Mouse (Mus musculus): ENCODE data around the gene Vma21-ps. TPM values are rescaled to one million over a fixed set of nuclear protein-coding genes. Genes with fewer than 3 reads are reported as not detected.
"Not testable (repeated sequence)": the region's sequence is repeated elsewhere in the genome, so short reads cannot be mapped to it uniquely, and the experiment has no call there.

Gene Vma21-ps
- polyA plus RNA-seq (2015; fragmentation: Nextera tagmentation; extraction: Ambion mirVana) = 0.52 and 1.5 TPM in 2 replicates

- H3K4me2 ChIP-seq; ATAC-seq (ENCODE audit: insufficient read depth); H3K36me3 ChIP-seq (replicated peaks); H3K4me1 ChIP-seq (replicated peaks); H3K9ac ChIP-seq; H3K4me3 ChIP-seq (replicated peaks); H3K27ac ChIP-seq (replicated peaks); H3K27me3 ChIP-seq; H3K9me3 ChIP-seq (replicated peaks): not testable (repeated sequence)
- WGBS (ENCODE audit: insufficient replicate concordance) = 83% methylated on average over 10 of the region's 10 CpGs
Measured at GRCm38 (mm10) chr4:52497144-52497543, at the start of gene Vma21-ps. TSS of gene Vma21-ps (minus strand) at chr4:52497244.

- H3K27ac ChIP-seq (replicated peaks) = no peak overlapping the region
- H3K4me2 ChIP-seq = no peak overlapping the region
- no peaks in the 10 kb centered on the region for H3K4me1 ChIP-seq (replicated peaks)
- WGBS (ENCODE audit: insufficient replicate concordance) = 66% methylated on average over 3 of the region's 3 CpGs
- H3K36me3 ChIP-seq (replicated peaks) = no peaks in the 10 kb centered on the region
- no peak overlapping the region for H3K4me3 ChIP-seq (replicated peaks)
- ATAC-seq (ENCODE audit: insufficient read depth) = no peak
- no peaks in the 10 kb centered on the region for H3K27me3 ChIP-seq
- no peak overlapping the region for H3K9ac ChIP-seq
- no peaks in the 10 kb centered on the region for H3K9me3 ChIP-seq (replicated peaks)
Measured at GRCm38 (mm10) chr4:52543001-52543400, 46.0 kb upstream of the Vma21-ps start.

- H3K36me3 ChIP-seq (replicated peaks) = no peaks in the 10 kb centered on the region
- no peak for ATAC-seq (ENCODE audit: insufficient read depth)
- H3K9me3 ChIP-seq (replicated peaks) = no peaks in the 10 kb centered on the region
- no peaks in the 10 kb centered on the region for H3K27me3 ChIP-seq
- no peak overlapping the region for H3K4me2 ChIP-seq
- no peak overlapping the region for H3K9ac ChIP-seq
- no peak overlapping the region for H3K27ac ChIP-seq (replicated peaks)
- no peak overlapping the region for H3K4me3 ChIP-seq (replicated peaks)
- H3K4me1 ChIP-seq (replicated peaks) = no peaks in the 10 kb centered on the region
- WGBS (ENCODE audit: insufficient replicate concordance) = 39% methylated on average over 2 of the region's 2 CpGs
Measured at GRCm38 (mm10) chr4:52530636-52531035, 33.6 kb upstream of the Vma21-ps start.

GRCm38 (mm10) chr4:52526464-52526863 is 29.4 kb upstream of the Vma21-ps start:
- 61% methylated on average over 5 of the region's 5 CpGs for WGBS (ENCODE audit: insufficient replicate concordance)
- Histone ChIP-seq H3K4me3 (replicated peaks) (no peak overlapping the region), H3K27ac (replicated peaks) (no peak overlapping the region), H3K27me3 (no peaks in the 10 kb centered on the region), H3K4me2 (no peak overlapping the region), H3K4me1 (replicated peaks) (no peaks in the 10 kb centered on the region), H3K36me3 (replicated peaks) (no peaks in the 10 kb centered on the region), H3K9me3 (replicated peaks) (no peaks in the 10 kb centered on the region), H3K9ac (no peak overlapping the region)
- no peak for ATAC-seq (ENCODE audit: insufficient read depth)

GRCm38 (mm10) chr4:52519301-52519700 is 22.3 kb upstream of the Vma21-ps start:
- no peak for ATAC-seq (ENCODE audit: insufficient read depth)
- Histone ChIP-seq H3K9me3 (replicated peaks) (no peaks in the 10 kb centered on the region), H3K9ac (no peak overlapping the region), H3K4me3 (replicated peaks) (no peak overlapping the region), H3K27ac (replicated peaks) (no peak overlapping the region), H3K36me3 (replicated peaks) (no peaks in the 10 kb centered on the region), H3K4me1 (replicated peaks) (no peaks in the 10 kb centered on the region), H3K4me2 (no peak overlapping the region), H3K27me3 (no peaks in the 10 kb centered on the region)
- WGBS (ENCODE audit: insufficient replicate concordance) = 54% methylated on average over 5 of the region's 5 CpGs

- no peaks in the 10 kb centered on the region for H3K9me3 ChIP-seq (replicated peaks)
- 22% methylated on average over 4 of the region's 4 CpGs for WGBS (ENCODE audit: insufficient replicate concordance)
- H3K4me3 ChIP-seq (replicated peaks) = no peak overlapping the region
- H3K27me3 ChIP-seq = no peaks in the 10 kb centered on the region
- no peak overlapping the region for H3K27ac ChIP-seq (replicated peaks)
- no peaks in the 10 kb centered on the region for H3K36me3 ChIP-seq (replicated peaks)
- H3K4me2 ChIP-seq = no peak overlapping the region
- ATAC-seq (ENCODE audit: insufficient read depth) = no peak
- no peak overlapping the region for H3K9ac ChIP-seq
- H3K4me1 ChIP-seq (replicated peaks) = no peaks in the 10 kb centered on the region
Measured at GRCm38 (mm10) chr4:52517580-52517979, 20.5 kb upstream of the Vma21-ps start.

GRCm38 (mm10) chr4:52487486-52487885 is 9.6 kb downstream of the Vma21-ps start:
- Histone ChIP-seq H3K4me1 (replicated peaks) (no peaks in the 10 kb centered on the region), H3K27ac (replicated peaks) (no peak overlapping the region), H3K36me3 (replicated peaks) (peaks cover 40% of the 10 kb centered on the region), H3K4me3 (replicated peaks) (no peak overlapping the region), H3K27me3 (no peaks in the 10 kb centered on the region), H3K4me2 (no peak overlapping the region), H3K9me3 (replicated peaks) (no peaks in the 10 kb centered on the region), H3K9ac (no peak overlapping the region)
- no peak for ATAC-seq (ENCODE audit: insufficient read depth)
- 84% methylated on average over 4 of the region's 4 CpGs for WGBS (ENCODE audit: insufficient replicate concordance)

- Histone ChIP-seq H3K4me3 (replicated peaks) (no peak overlapping the region), H3K4me2 (no peak overlapping the region), H3K27me3 (no peaks in the 10 kb centered on the region), H3K9me3 (replicated peaks) (no peaks in the 10 kb centered on the region), H3K27ac (replicated peaks) (no peak overlapping the region), H3K4me1 (replicated peaks) (no peaks in the 10 kb centered on the region), H3K9ac (no peak overlapping the region), H3K36me3 (replicated peaks) (peaks cover 77% of the 10 kb centered on the region)
- WGBS (ENCODE audit: insufficient replicate concordance) = 83% methylated on average over 3 of the region's 3 CpGs
- no peak for ATAC-seq (ENCODE audit: insufficient read depth)
Measured at GRCm38 (mm10) chr4:52473431-52473830, 23.6 kb downstream of the Vma21-ps start.

- peaks cover 83% of the 10 kb centered on the region for H3K36me3 ChIP-seq (replicated peaks)
- no peak overlapping the region for H3K4me2 ChIP-seq
- no peaks in the 10 kb centered on the region for H3K9me3 ChIP-seq (replicated peaks)
- no peak overlapping the region for H3K4me3 ChIP-seq (replicated peaks)
- no peaks in the 10 kb centered on the region for H3K27me3 ChIP-seq
- ATAC-seq (ENCODE audit: insufficient read depth) = no peak
- no peaks in the 10 kb centered on the region for H3K4me1 ChIP-seq (replicated peaks)
- no peak overlapping the region for H3K9ac ChIP-seq
- H3K27ac ChIP-seq (replicated peaks) = no peak overlapping the region
- 88% methylated on average over 5 of the region's 5 CpGs for WGBS (ENCODE audit: insufficient replicate concordance)
Measured at GRCm38 (mm10) chr4:52461321-52461720, 35.7 kb downstream of the Vma21-ps start.

GRCm38 (mm10) chr4:52459726-52460125 is 37.3 kb downstream of the Vma21-ps start:
- Histone ChIP-seq H3K36me3 (replicated peaks) (peaks cover 86% of the 10 kb centered on the region), H3K4me3 (replicated peaks) (no peak overlapping the region), H3K27ac (replicated peaks) (no peak overlapping the region), H3K27me3 (no peaks in the 10 kb centered on the region), H3K4me2 (no peak overlapping the region), H3K9ac (no peak overlapping the region), H3K4me1 (replicated peaks) (no peaks in the 10 kb centered on the region), H3K9me3 (replicated peaks) (no peaks in the 10 kb centered on the region)
- WGBS (ENCODE audit: insufficient replicate concordance) = 87% methylated on average over 1 of the region's 1 CpGs
- no peak for ATAC-seq (ENCODE audit: insufficient read depth)
